Mouse (Mus musculus) frontal cortex, adult 2 months (tissue): ENCODE data around the gene Olfr1112. TPM values are rescaled to one million over a fixed set of nuclear protein-coding genes. Genes with fewer than 3 reads are reported as not detected.
"Not testable (repeated sequence)": the region's sequence is repeated elsewhere in the genome, so short reads cannot be mapped to it uniquely, and the experiment has no call there.

ENCODE experiments used
- DNase-seq, 2 experiments: peaks; one replicate each; pipeline ENCODE4 v3.0.0; 2022; ENCODE audit warnings: low spot score in 1 of 2; ENCODE audit errors: extremely low spot score in 1 of 2
- polyA plus RNA-seq: library from polyadenylated mRNA; depleted of rRNA; stranded (reverse); fragments of >200 nt; gene quantifications from 2 replicates; pipeline ENCODE4 v1.2.3, GENCODE M21; 2012; rRNA removed

Gene Olfr1112
- not detected in 2 replicates for polyA plus RNA-seq

GRCm38 (mm10) chr2:87187498-87187897 is at the start of gene Olfr1112:
Gene Olfr1112 (plus strand): TSS chr2:87187798.
- DNase-seq, result no peak

DNA sequence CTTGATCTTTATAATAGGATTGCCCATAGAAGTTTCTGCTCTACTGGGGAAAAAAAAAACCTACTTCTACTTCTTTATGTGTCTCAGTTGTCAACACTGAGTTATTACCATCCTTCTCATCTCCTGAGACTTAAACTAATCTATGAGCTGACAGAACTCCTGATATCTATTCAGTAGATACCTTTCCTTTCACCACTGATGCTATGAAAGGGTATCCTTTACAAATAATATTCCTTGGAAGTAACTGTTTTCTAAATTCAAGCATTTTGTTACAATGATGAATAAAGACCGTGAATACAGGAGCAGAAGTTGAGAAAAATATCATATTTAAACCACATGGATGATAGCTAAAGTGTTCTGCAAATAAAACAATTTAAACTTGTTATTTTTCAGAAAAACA is 47.4 kb upstream of the Olfr1112 start, which contains the start of gene Olfr1110:
TSS of gene Olfr1110 (minus strand) at position 101 of the 400 bp plus-strand sequence.
- DNase-seq, result no peak

- DNase-seq, result no peak
These were observed 35.1 kb upstream of the Olfr1112 start, which contains the start of gene Olfr1111 for GRCm38 (mm10) chr2:87152524-87152923. Gene Olfr1111 (minus strand): TSS chr2:87152624.

DNA sequence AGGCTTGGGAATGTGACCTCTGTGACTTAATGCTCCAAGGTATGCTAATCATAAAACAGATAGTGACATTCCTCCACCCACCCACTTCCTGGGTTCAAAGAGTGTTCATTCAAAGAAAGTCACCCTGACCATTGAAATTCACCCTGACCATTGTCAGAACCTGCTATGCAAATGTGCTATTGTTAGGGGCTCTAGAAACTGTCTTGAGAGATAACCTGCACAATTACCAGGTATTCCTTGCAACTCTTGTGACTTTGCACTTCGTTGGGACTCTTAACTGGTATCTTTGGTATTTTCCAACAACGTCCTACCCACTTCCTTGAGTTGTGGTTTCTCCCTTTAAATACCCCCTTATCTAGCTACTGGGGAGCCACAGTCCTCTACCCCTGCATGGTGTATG is 19.9 kb upstream of the Olfr1112 start:
- not testable (repeated sequence) for DNase-seq

DNA sequence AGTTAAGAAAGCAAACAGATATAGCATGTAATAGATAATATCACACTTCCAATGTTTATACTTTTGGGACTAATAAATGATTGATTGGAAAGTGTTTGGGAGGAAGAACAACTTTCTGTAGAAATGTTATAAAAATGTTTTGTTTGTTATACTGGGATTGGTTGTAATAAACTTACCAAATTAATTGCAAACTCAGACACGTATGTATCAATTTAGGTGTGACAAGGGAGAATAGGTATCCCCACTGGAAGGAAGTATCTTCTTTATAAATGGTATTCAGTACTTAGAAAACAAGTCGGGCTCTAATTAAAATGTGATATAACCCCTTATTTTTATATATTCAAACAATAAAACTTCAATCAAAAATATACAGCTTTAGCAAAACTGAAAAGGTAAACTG is 21.1 kb downstream of the Olfr1112 start, which contains the start of gene Olfr1113:
TSS of gene Olfr1113 (plus strand) at position 301 of the 400 bp plus-strand sequence.
- no peak for DNase-seq

Other genes with a start within 250 kb of the Olfr1112 start
- gene Olfr1099, start 227.1 kb upstream of the Olfr1112 start, polyA plus RNA-seq, result not detected in 2 replicates
- gene Olfr1100, start 207.8 kb upstream of the Olfr1112 start, polyA plus RNA-seq, result not detected in 2 replicates
- not detected in 2 replicates for gene Olfr1101, start 196.6 kb upstream of the Olfr1112 start, polyA plus RNA-seq
- not detected in 2 replicates for gene Olfr1102, start 189.4 kb upstream of the Olfr1112 start, polyA plus RNA-seq
- gene Olfr1104, start 160.7 kb upstream of the Olfr1112 start, polyA plus RNA-seq, result 0.15 TPM in 1 of 2 replicates, not detected in the other
- gene Olfr1105, start 151.3 kb upstream of the Olfr1112 start, polyA plus RNA-seq, result not detected in 2 replicates
- gene Olfr1106, start 135.5 kb upstream of the Olfr1112 start, polyA plus RNA-seq, result 0.23 TPM in 1 of 2 replicates, not detected in the other
- gene Olfr1107, start 112.0 kb upstream of the Olfr1112 start, polyA plus RNA-seq, result not detected in 2 replicates
- not detected in 2 replicates for gene Olfr1109, start 91.8 kb upstream of the Olfr1112 start, polyA plus RNA-seq
- not detected in 2 replicates for gene Olfr259, start 73.2 kb upstream of the Olfr1112 start, polyA plus RNA-seq
- 0.04 TPM in 1 of 2 replicates, not detected in the other for gene Olfr1110, start 47.5 kb upstream of the Olfr1112 start, polyA plus RNA-seq
- not detected in 2 replicates for gene Olfr1111, start 35.2 kb upstream of the Olfr1112 start, polyA plus RNA-seq
- not detected in 2 replicates for gene Olfr1113, start 21.2 kb downstream of the Olfr1112 start, polyA plus RNA-seq
- not detected in 2 replicates for gene Olfr1115, start 60.2 kb downstream of the Olfr1112 start, polyA plus RNA-seq
- not detected in 2 replicates for gene Olfr1116, start 79.7 kb downstream of the Olfr1112 start, polyA plus RNA-seq
- not detected in 2 replicates for gene Olfr1118, start 119.8 kb downstream of the Olfr1112 start, polyA plus RNA-seq
- not detected in 2 replicates for gene Olfr1120, start 167.0 kb downstream of the Olfr1112 start, polyA plus RNA-seq
- not detected in 2 replicates for gene Olfr1121, start 182.1 kb downstream of the Olfr1112 start, polyA plus RNA-seq
- not detected in 2 replicates for gene Olfr1122, start 198.1 kb downstream of the Olfr1112 start, polyA plus RNA-seq
- not detected in 2 replicates for gene Olfr1123, start 228.8 kb downstream of the Olfr1112 start, polyA plus RNA-seq
- not detected in 2 replicates for gene Olfr1124, start 242.5 kb downstream of the Olfr1112 start, polyA plus RNA-seq